ENCODE assay signal across 8 mouse cellular contexts in the genomic region with DNA sequence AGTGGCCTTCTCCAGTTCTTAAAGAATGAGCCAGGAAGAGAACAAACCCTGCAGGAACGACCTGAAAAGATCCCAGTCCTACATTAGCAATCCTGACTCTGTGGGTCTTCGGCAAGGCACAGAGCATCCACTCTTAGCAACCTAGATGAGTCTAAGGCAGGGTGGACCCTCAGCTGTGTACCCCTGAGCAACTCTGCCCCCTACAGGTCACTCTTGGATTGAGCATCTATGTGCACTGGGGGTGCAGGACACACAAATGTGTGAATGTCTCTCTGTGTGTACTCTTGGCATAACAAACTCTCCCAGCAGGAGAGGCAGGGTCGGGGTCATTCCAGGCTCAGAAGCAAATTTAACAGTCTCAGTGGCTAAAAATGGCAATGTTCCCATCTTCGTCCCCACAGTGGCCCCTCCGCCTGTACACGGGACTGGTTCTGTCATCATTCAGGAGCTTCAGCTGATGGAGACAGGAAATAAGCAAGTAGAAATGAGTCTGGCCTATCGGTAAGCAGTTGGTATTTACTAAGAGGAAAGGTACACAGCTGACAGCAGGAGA. TPM values are rescaled to one million over a fixed set of nuclear protein-coding genes. Genes with fewer than 3 reads are reported as not detected.
DNase-seq lines count a peak whose midpoint lies in the region; ATAC-seq and TF ChIP-seq lines count a peak whose summit lies in the region.

No protein-coding gene starts in this region.

- H3K27me3 ChIP-seq in forebrain, postnatal 0 days (ENCODE audit: insufficient read depth, low read length), result no peaks in the 10 kb centered on the region
- H3K27me3 ChIP-seq in forebrain, embryonic 12.5 days, result no peaks in the 10 kb centered on the region
- no peaks in the 10 kb centered on the region for H3K27me3 ChIP-seq in midbrain, embryonic 11.5 days (ENCODE audit: control insufficient read depth, insufficient read depth, low read length)
- H3K27me3 ChIP-seq in midbrain, embryonic 13.5 days, result no peaks in the 10 kb centered on the region

- H3K9ac ChIP-seq in forebrain, postnatal 0 days, result no peak overlapping the region
- H3K9ac ChIP-seq in forebrain, embryonic 12.5 days, result no peak overlapping the region
- no peak overlapping the region for H3K9ac ChIP-seq in midbrain, embryonic 11.5 days (ENCODE audit: low read length)
- no peak overlapping the region for H3K9ac ChIP-seq in midbrain, embryonic 13.5 days (replicated peaks)

- no peaks in the 10 kb centered on the region for H3K4me1 ChIP-seq in forebrain, postnatal 0 days (ENCODE audit: insufficient read depth)
- H3K4me1 ChIP-seq in forebrain, embryonic 12.5 days, result 0 out of 2 replicates have a peak, but pooled peaks cover 5% of the 10 kb centered on the region
- H3K4me1 ChIP-seq in midbrain, embryonic 11.5 days (ENCODE audit: control insufficient read depth, insufficient read depth, low read length), result no peaks in the 10 kb centered on the region
- H3K4me1 ChIP-seq in midbrain, embryonic 13.5 days (replicated peaks), result no peaks in the 10 kb centered on the region

- TF ChIP-seq CTCF in forebrain, postnatal 0 days (IDR thresholded peaks at IDR 0.05; ENCODE audit: low read depth), result peak; percentile 53

- no peaks in the 10 kb centered on the region for H3K36me3 ChIP-seq in forebrain, postnatal 0 days (ENCODE audit: insufficient read depth)
- H3K36me3 ChIP-seq in forebrain, embryonic 12.5 days (replicated peaks), result no peaks in the 10 kb centered on the region
- no peaks in the 10 kb centered on the region for H3K36me3 ChIP-seq in midbrain, embryonic 11.5 days (ENCODE audit: control insufficient read depth, insufficient read depth, low read length)
- H3K36me3 ChIP-seq in midbrain, embryonic 13.5 days, result no peaks in the 10 kb centered on the region

- H3K27ac ChIP-seq in forebrain, postnatal 0 days (ENCODE audit: low read depth, low read length), result no peak overlapping the region
- no peak overlapping the region for H3K27ac ChIP-seq in forebrain, embryonic 12.5 days
- H3K27ac ChIP-seq in midbrain, embryonic 11.5 days (ENCODE audit: low read depth, low read length), result no peak overlapping the region
- H3K27ac ChIP-seq in midbrain, embryonic 13.5 days, result no peak overlapping the region

- DNase-seq in forebrain, postnatal 0 days, result no peak
- peak; percentile 83 for DNase-seq in midbrain, embryonic 11.5 days (ENCODE audit: low spot score, missing footprints)
- DNase-seq in urinary bladder, postnatal 4 days (ENCODE audit: low spot score in 2 of 2), result no peak
- no peak for DNase-seq in adipocyte (ENCODE audit: low spot score)

- 75% methylated on average over 7 of the region's 7 CpGs for WGBS in forebrain, postnatal 0 days
- 85% methylated on average over 7 of the region's 7 CpGs for WGBS in forebrain, embryonic 12.5 days
- WGBS in midbrain, embryonic 11.5 days, result 73% methylated on average over 7 of the region's 7 CpGs
- 78% methylated on average over 7 of the region's 7 CpGs for WGBS in midbrain, embryonic 13.5 days

- ATAC-seq in forebrain, postnatal 0 days, result no peak; the same call in 1 of the 2 replicates
- no peak for ATAC-seq in forebrain, embryonic 12.5 days (ENCODE audit: low FRiP score)
- no peak for ATAC-seq in midbrain, embryonic 11.5 days (ENCODE audit: low FRiP score)
- no peak for ATAC-seq in midbrain, embryonic 13.5 days
- peak; percentile 39 for ATAC-seq in granulocyte monocyte progenitor cell, adult 5-6 weeks (replicated peaks; ENCODE audit: poor library complexity, severe bottlenecking)
- ATAC-seq in megakaryocyte progenitor cell, adult 5-6 weeks (replicated peaks; ENCODE audit: poor library complexity), result peak; percentile 49

- no peak overlapping the region for H3K4me2 ChIP-seq in forebrain, postnatal 0 days (ENCODE audit: low read depth)
- no peak overlapping the region for H3K4me2 ChIP-seq in forebrain, embryonic 12.5 days
- no peak overlapping the region for H3K4me2 ChIP-seq in midbrain, embryonic 11.5 days
- H3K4me2 ChIP-seq in midbrain, embryonic 13.5 days (replicated peaks), result no peak overlapping the region

- no peaks in the 10 kb centered on the region for H3K9me3 ChIP-seq in forebrain, postnatal 0 days (ENCODE audit: low read length)
- H3K9me3 ChIP-seq in forebrain, embryonic 12.5 days, result no peaks in the 10 kb centered on the region
- no peaks in the 10 kb centered on the region for H3K9me3 ChIP-seq in midbrain, embryonic 11.5 days (ENCODE audit: control insufficient read depth, low read length)
- no peaks in the 10 kb centered on the region for H3K9me3 ChIP-seq in midbrain, embryonic 13.5 days

- no peak overlapping the region for H3K4me3 ChIP-seq in forebrain, postnatal 0 days (ENCODE audit: low read depth, low read length)
- H3K4me3 ChIP-seq in forebrain, embryonic 12.5 days (replicated peaks), result no peak overlapping the region
- no peak overlapping the region for H3K4me3 ChIP-seq in midbrain, embryonic 11.5 days (ENCODE audit: low read depth, low read length)
- H3K4me3 ChIP-seq in midbrain, embryonic 13.5 days (replicated peaks), result no peak overlapping the region

RNA-seq across cellular contexts. Expression of gene Wwc2, which starts 39.3 kb away (rescaled TPM):
- 7.8 and 8.4 TPM in 2 replicates for total RNA-seq in forebrain, postnatal 0 days (2014; rRNA removed)
- polyA plus RNA-seq in forebrain, postnatal 0 days (2015; fragmentation: Nextera tagmentation; extraction: Ambion mirVana), result 3.1 and 4.7 TPM in 2 replicates
- 8.8 and 9.1 TPM in 2 replicates for polyA plus RNA-seq in forebrain, embryonic 12.5 days (2016; fragmentation: Nextera tagmentation; extraction: Ambion mirVana)
- 6.0 and 6.2 TPM in 2 replicates for polyA plus RNA-seq in midbrain, embryonic 11.5 days (2014; fragmentation: Nextera tagmentation; extraction: Ambion mirVana)
- 4.8 and 5.1 TPM in 2 replicates for polyA plus RNA-seq in midbrain, embryonic 13.5 days (2015; fragmentation: Nextera tagmentation; extraction: Ambion mirVana)
- total RNA-seq in granulocyte monocyte progenitor cell, adult 5-6 weeks (2014; fragmentation: Nextera tagmentation), result 4.2 and 8.9 TPM in 2 replicates
- 5.8 and 6.7 TPM in 2 replicates for total RNA-seq in granulocyte monocyte progenitor cell, adult 5-6 weeks (2017)
- total RNA-seq in megakaryocyte progenitor cell, adult 5-6 weeks (2015), result 5.2 and 6.1 TPM in 2 replicates
- total RNA-seq in megakaryocyte progenitor cell, adult 5-6 weeks (2017), result 5.6 and 6.3 TPM in 2 replicates

Comparison
In these comparisons a context has a peak if more than half of its experiments do, and no peak if none do; other contexts are left out.
1. ATAC-seq: peak in granulocyte monocyte progenitor cell, adult 5-6 weeks (single experiment) and megakaryocyte progenitor cell, adult 5-6 weeks (single experiment); none in forebrain, postnatal 0 days (single experiment), forebrain, embryonic 12.5 days (single experiment), midbrain, embryonic 11.5 days (single experiment) and midbrain, embryonic 13.5 days (single experiment).